Mouse (Mus musculus) embryonic facial prominence, embryonic 10.5 days (tissue): Measurements from ENCODE around the gene Oscp1. TPM values are rescaled to one million over a fixed set of nuclear protein-coding genes. Genes with fewer than 3 reads are reported as not detected.

Experiments
- DNase-seq: peaks from one replicate; pipeline ENCODE4 v3.0.0-alpha.2; 2017; ENCODE audit warnings: low spot score
- H3K27ac ChIP-seq: fragments of 300-500 bp; sonication (generic); replicated peaks from 2 replicates; pipeline ENCODE4 v1.5.1; 2016; ENCODE audit warnings: mild to moderate bottlenecking
- H3K27me3 ChIP-seq: fragments of 300-500 bp; sonication (generic); replicated peaks from 2 replicates; pipeline ENCODE4 v1.6.1; 2016; ENCODE audit warnings: low read depth, mild to moderate bottlenecking; ENCODE audit not compliant: poor library complexity, severe bottlenecking
- H3K36me3 ChIP-seq: fragments of 300-500 bp; sonication (generic); replicated peaks from 2 replicates; pipeline ENCODE4 v1.6.1; 2016; ENCODE audit warnings: mild to moderate bottlenecking, moderate library complexity
- H3K4me1 ChIP-seq: fragments of 300-500 bp; sonication (generic); 2 replicates; pipeline ENCODE4 v1.6.1; 2016
- H3K4me3 ChIP-seq: fragments of 300-500 bp; sonication (generic); 2 replicates; pipeline ENCODE4 v1.5.1; 2016; ENCODE audit warnings: mild to moderate bottlenecking, moderate library complexity
- H3K9me3 ChIP-seq: fragments of 300-500 bp; sonication (generic); 2 replicates; pipeline ENCODE4 v1.6.1; 2016; ENCODE audit warnings: mild to moderate bottlenecking
- WGBS: fragments of 180-500 bp; shearing (Covaris S2); methylation state at CpG from one replicate; pipeline ENCODE4 v1.1.7; 2016; 5-methylcytosine and 5-hydroxymethylcytosine counted together
- polyA plus RNA-seq: library from polyadenylated mRNA; unstranded; fragments of >200 nt; fragmentation: Nextera tagmentation; extraction: Ambion mirVana; gene quantifications from 2 replicates; pipeline ENCODE4 v1.2.1, GENCODE M21; 2016

Oscp1 gene
- polyA plus RNA-seq, 1 experiment from 2014 or later, result 24.2 TPM

GRCm38 (mm10) chr4:126104261-126105075, 46.1 kb downstream of the Oscp1 start:
- Histone ChIP-seq H3K27ac (peak overlapping the region; percentile 84), H3K36me3 (peaks cover 14% of the 10 kb centered on the region; the same call in 1 of the 2 replicates), H3K4me1 (peaks cover 55% of the 10 kb centered on the region), H3K4me3 (peak overlapping the region; percentile 83), H3K27me3 (no peaks in the 10 kb centered on the region), H3K9me3 (no peaks in the 10 kb centered on the region)
- WGBS, result 4% methylated on average over 34 of the region's 34 CpGs
- peak; percentile 20 for DNase-seq

DNA sequence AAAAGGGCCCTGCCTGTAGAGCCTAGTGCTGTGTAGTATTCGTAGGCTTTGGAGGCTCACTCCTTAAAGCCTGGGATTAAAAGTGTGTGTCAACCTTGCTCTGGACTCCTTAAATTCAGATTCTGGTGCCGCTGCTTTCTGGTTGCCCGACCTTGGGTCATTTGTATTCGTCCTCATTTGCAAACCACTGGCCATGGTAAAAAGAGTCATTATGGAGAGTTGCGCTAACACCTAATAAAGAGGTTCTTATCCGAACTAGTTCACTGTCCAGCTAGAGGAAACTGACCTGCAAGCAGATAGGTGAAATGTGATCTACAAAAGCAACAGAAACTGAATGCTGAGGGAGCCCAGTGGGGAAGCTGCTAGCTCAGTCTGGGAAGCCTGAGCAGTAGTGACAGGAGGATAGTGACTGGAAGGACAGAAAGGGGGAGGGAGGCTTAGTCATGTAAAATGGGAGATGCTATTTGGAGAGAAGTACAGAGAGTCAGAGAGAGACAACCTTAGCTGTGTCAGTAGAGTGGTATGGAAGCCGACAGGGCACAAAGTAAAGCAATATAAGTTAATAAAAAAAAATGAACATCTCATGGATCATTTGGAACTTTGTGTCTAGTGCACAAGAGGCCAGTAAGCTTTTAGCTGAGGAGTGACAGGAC, 46.9 kb downstream of the Oscp1 start:
- H3K27me3 ChIP-seq, result no peaks in the 10 kb centered on the region
- H3K36me3 ChIP-seq, result peaks cover 6% of the 10 kb centered on the region; the same call in 1 of the 2 replicates
- H3K4me3 ChIP-seq, result peak overlapping the region; percentile 83
- peaks cover 63% of the 10 kb centered on the region for H3K4me1 ChIP-seq
- H3K27ac ChIP-seq, result no peak overlapping the region
- H3K9me3 ChIP-seq, result no peaks in the 10 kb centered on the region
- DNase-seq, result no peak
- 57% methylated on average over 7 of the region's 7 CpGs for WGBS

GRCm38 (mm10) chr4:126108061-126108740, 49.8 kb downstream of the Oscp1 start:
- Histone ChIP-seq H3K4me3 (no peak overlapping the region), H3K4me1 (peaks cover 68% of the 10 kb centered on the region), H3K27ac (no peak overlapping the region), H3K27me3 (no peaks in the 10 kb centered on the region), H3K36me3 (no peaks in the 10 kb centered on the region), H3K9me3 (no peaks in the 10 kb centered on the region)
- WGBS, result 48% methylated on average over 8 of the region's 8 CpGs
- DNase-seq, result no peak

- H3K4me1 ChIP-seq, result peaks cover 62% of the 10 kb centered on the region
- peak overlapping the region; percentile 79; the same call in 1 of the 2 replicates for H3K27ac ChIP-seq
- DNase-seq, result no peak
- no peaks in the 10 kb centered on the region for H3K9me3 ChIP-seq
- 84% methylated on average over 10 of the region's 10 CpGs for WGBS
- H3K27me3 ChIP-seq, result no peaks in the 10 kb centered on the region
- H3K36me3 ChIP-seq, result no peaks in the 10 kb centered on the region
- H3K4me3 ChIP-seq, result peak overlapping the region; percentile 36; the same call in 1 of the 2 replicates
These were observed 51.4 kb downstream of the Oscp1 start for GRCm38 (mm10) chr4:126109613-126110373.

DNA sequence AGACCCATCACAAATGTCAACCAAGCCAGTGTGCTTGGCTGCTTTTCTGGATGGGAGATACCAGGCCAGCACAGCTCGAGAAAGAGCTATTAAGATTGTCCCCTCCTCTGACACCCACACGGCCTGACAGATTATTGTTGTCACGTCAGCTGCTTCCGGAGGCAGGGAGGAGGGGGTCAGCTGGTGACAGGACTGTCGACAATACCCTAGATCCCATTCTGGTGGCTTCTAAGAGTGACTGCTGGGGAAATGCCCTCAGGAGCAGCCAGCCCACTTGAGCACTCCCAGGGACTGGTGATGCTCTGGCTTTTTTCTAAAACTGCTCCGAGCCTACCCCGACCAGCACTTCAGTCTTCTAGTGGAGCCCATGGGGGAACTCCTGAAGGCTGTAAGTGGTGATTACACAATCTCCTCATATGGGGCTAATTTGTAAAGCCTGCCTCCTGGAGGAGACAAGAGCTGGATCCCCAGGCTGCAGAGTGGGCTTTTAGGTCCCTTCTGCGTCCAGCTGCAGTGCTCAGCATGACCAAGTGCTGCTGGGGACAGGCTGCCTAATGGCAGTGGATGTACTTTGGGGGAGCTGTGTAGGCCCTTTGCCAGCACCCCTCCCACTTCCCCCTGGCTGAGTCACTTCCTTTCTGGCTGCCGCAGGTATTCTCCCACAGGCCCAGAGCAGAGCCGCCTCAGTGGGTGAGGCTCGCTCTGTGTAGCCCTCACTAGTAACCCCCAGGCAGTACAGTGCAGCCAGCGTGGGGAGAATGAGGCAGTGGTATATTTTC, 52.2 kb downstream of the Oscp1 start:
- Histone ChIP-seq H3K4me1 (peaks cover 57% of the 10 kb centered on the region), H3K36me3 (no peaks in the 10 kb centered on the region), H3K9me3 (no peaks in the 10 kb centered on the region), H3K27ac (peak overlapping the region; percentile 79), H3K4me3 (peak overlapping the region; percentile 36; the same call in 1 of the 2 replicates), H3K27me3 (no peaks in the 10 kb centered on the region)
- 10% methylated on average over 12 of the region's 12 CpGs for WGBS
- peak; percentile 24 for DNase-seq

GRCm38 (mm10) chr4:126111153-126111549, 52.8 kb downstream of the Oscp1 start:
- Histone ChIP-seq H3K4me3 (peak overlapping the region; percentile 36; the same call in 1 of the 2 replicates), H3K27ac (peak overlapping the region; percentile 79), H3K36me3 (no peaks in the 10 kb centered on the region), H3K27me3 (no peaks in the 10 kb centered on the region), H3K4me1 (peaks cover 57% of the 10 kb centered on the region), H3K9me3 (no peaks in the 10 kb centered on the region)
- no peak for DNase-seq
- WGBS, result 22% methylated on average over 7 of the region's 7 CpGs

DNA sequence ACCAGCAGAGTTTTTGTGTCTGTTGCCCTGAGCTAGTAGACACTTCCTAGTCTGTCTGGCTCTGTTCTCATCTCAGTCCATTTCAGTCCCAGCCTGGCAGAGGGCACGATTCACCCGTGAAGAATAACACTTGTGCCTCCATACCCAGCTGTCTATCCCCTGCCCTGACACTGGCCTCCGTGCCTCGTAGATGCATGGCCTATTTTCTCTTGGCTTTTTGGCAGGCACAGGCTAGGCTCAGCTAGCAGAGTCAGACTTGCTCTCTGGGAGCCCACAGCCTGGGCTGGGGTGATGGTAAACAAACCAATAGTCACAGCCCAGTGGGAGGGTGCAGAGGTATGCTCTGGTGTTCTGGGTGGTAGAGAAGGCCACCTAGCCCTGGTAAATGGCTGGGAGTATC, 54.9 kb downstream of the Oscp1 start:
- peaks cover 10% of the 10 kb centered on the region; the same call in 1 of the 2 replicates for H3K36me3 ChIP-seq
- H3K9me3 ChIP-seq, result no peaks in the 10 kb centered on the region
- H3K4me3 ChIP-seq, result no peak overlapping the region
- no peaks in the 10 kb centered on the region for H3K27me3 ChIP-seq
- DNase-seq, result no peak
- H3K4me1 ChIP-seq, result peaks cover 47% of the 10 kb centered on the region
- 80% methylated on average over 4 of the region's 4 CpGs for WGBS
- H3K27ac ChIP-seq, result no peak overlapping the region

GRCm38 (mm10) chr4:126113943-126114342, 55.6 kb downstream of the Oscp1 start:
- no peaks in the 10 kb centered on the region for H3K27me3 ChIP-seq
- peaks cover 40% of the 10 kb centered on the region for H3K4me1 ChIP-seq
- peaks cover 17% of the 10 kb centered on the region; the same call in 1 of the 2 replicates for H3K36me3 ChIP-seq
- DNase-seq, result peak; percentile 66
- H3K4me3 ChIP-seq, result no peak overlapping the region
- H3K9me3 ChIP-seq, result no peaks in the 10 kb centered on the region
- WGBS, result 22% methylated on average over 6 of the region's 6 CpGs
- H3K27ac ChIP-seq, result no peak overlapping the region

DNA sequence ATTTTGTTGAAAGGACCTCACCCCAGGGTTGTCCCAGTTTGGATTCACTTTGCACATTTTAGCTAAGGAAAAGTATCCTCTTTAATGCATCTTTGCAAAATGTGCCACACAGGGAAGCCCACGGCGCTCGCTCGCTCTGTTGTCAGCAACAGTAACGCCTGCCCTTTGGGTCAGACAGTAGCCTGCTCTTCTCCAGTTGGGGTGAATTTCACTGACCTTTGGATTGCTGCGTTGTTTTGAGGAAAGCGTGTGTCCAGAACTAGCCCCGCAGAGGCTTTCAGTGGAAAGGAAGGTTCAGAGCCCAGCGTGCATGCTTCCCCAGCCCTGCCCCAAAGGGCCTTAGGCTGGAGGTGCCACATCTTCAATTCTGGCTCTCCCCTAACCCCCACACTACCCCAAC, 57.0 kb downstream of the Oscp1 start:
- H3K4me3 ChIP-seq, result no peak overlapping the region
- H3K4me1 ChIP-seq, result peaks cover 25% of the 10 kb centered on the region
- no peaks in the 10 kb centered on the region for H3K27me3 ChIP-seq
- WGBS, result 85% methylated on average over 9 of the region's 9 CpGs
- H3K27ac ChIP-seq, result no peak overlapping the region
- H3K36me3 ChIP-seq, result peaks cover 24% of the 10 kb centered on the region; the same call in 1 of the 2 replicates
- H3K9me3 ChIP-seq, result no peaks in the 10 kb centered on the region
- no peak for DNase-seq

DNA sequence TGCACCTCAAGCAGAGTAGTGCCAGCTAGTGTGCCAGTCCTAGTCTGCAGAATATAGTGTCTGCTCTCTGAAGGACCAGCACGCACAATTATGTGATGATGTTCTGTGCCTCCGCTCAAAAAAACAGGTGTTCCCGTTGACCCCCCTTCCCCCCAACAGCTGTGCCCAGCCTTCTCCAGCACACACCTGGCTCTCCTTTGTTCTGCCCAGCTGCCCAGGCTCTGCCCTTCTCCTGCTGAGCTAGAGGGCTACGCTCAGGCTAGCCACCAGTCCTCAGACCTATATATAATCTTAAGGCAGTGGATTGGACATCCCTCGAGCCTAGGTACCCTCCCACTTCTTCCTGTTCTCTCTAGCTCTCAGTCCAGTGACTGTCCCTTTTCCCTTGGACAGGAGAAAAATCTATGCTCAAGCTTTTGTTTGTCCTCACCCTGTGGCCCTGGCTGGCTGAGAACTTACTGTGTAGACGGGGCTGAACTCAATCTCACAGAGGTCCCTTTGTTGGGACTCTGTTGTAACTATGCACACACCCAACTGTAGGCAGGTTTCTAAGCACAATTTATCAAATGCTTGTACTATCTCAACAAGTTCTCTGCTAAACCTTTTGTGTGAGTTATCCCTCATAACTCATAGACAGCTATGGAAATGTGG, 57.6 kb downstream of the Oscp1 start:
- H3K9me3 ChIP-seq, result peaks cover 2% of the 10 kb centered on the region; the same call in 1 of the 2 replicates
- no peak for DNase-seq
- no peak overlapping the region for H3K4me3 ChIP-seq
- H3K27ac ChIP-seq, result 0 out of 2 replicates have a peak overlapping the region, but pooled peaks have one; percentile 27
- WGBS, result 73% methylated on average over 6 of the region's 6 CpGs
- H3K4me1 ChIP-seq, result peaks cover 20% of the 10 kb centered on the region
- H3K36me3 ChIP-seq, result peaks cover 30% of the 10 kb centered on the region
- no peaks in the 10 kb centered on the region for H3K27me3 ChIP-seq

DNA sequence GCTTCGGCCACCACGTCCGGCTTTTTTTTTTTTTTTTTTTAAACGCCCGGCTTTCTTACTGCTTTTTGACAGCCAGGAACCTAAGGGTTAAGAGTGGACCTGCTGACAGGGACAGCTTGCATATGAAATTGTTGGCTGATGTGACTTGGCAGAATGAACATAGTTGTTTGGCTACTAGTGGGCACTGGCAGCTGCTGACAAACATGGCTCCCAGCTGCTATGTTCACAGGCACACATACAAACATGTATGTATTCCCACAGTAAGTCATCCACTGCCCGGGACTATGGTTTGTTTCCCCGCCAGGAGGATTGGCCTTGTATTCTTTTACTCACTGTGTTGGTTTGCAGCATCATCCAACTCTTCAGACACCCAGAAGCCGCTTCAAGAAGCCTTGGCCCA, 58.8 kb downstream of the Oscp1 start:
- Histone ChIP-seq H3K36me3 (peaks cover 41% of the 10 kb centered on the region), H3K4me3 (no peak overlapping the region), H3K27ac (no peak overlapping the region), H3K4me1 (peaks cover 12% of the 10 kb centered on the region), H3K9me3 (peaks cover 11% of the 10 kb centered on the region; the same call in 1 of the 2 replicates), H3K27me3 (no peaks in the 10 kb centered on the region)
- WGBS, result 92% methylated on average over 8 of the region's 8 CpGs
- no peak for DNase-seq
